Mouse (Mus musculus) left cerebral cortex, postnatal 14 days (tissue): Measurements from ENCODE around the gene Mdk. TPM values are rescaled to one million over a fixed set of nuclear protein-coding genes. Genes with fewer than 3 reads are reported as not detected.
A peak's percentile ranks its signal among the peaks of the same experiment; 100 is the strongest.

Experiments
- DNase-seq, 2 experiments: peaks; one replicate each; pipeline ENCODE4 v3.0.0; 2021 to 2022; ENCODE audit warnings: low spot score in 2 of 2, mixed read lengths in 1 of 2
- intact Hi-C: fragments of 180-260 bp; cut with DNase I; formaldehyde crosslinking; loops from one replicate; pipeline ENCODE4 v1.15.1; 2025
- long read RNA-seq, 2 experiments: library from polyadenylated mRNA; stranded (forward); transcript quantifications; one replicate each; pipeline ENCODE4 v2.0.0; 2021
- total RNA-seq, 2 experiments: library from RNA; stranded (reverse); gene quantifications; 2 replicates each; pipeline ENCODE4 v1.2.3; 2021

Gene Mdk
- 10 to 100 TPM; 24.9 to 26.3 TPM for total RNA-seq
- long read RNA-seq, experiment 1, transcript Mdk-202 (5 exons, 773 nt): major isoform, 5 of 12 reads
- long read RNA-seq, experiment 1, partial matches to known transcripts: 3 of 12 reads
- long read RNA-seq, experiment 1, other reads (novel, unspliced or antisense): 4 of 12 reads
- long read RNA-seq, experiment 2, transcript Mdk-202 (5 exons, 773 nt): major isoform, 5 of 9 reads
- long read RNA-seq, experiment 2, partial matches to known transcripts: 4 of 9 reads
- long read RNA-seq, experiment 2, other reads (novel, unspliced or antisense): 0 of 9 reads

GRCm38 (mm10) chr2:91932160-91932711 lies at the start of gene Mdk:
Gene Mdk, minus strand, starts transcription at chr2:91932297.
- intact Hi-C loops: loop anchor here (5.0 kb wide), 1 partner anchor 40 kb away; no protein-coding TSS in a partner anchor
- no peak for DNase-seq

DNA sequence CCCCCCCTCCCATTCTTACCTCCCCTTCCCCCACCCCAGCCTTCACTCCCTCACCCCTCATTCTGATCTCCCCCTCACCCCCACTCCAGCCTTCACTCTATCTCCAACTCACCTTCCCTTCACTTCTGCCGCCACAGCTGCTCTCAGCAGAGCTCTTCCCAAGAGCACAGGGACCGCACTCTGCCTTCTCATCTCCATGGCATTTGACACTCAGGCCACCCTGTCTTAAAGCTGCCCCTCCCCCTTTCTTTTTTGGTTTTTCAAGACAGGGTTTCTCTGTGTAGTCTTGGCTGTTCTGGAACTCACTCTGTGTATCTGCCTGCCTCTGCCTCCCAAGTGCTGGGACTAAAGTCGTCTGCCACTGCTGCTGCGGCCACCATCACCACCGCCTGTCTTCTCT lies 48.7 kb upstream of the Mdk start:
- DNase-seq: no peak
- intact Hi-C loops: loop anchor here (10.0 kb wide), 2 partner anchors 204 to 394 kb away; partner anchors contain the start of genes Large2 and Pex16

- intact Hi-C loops: loop anchor here (10.0 kb wide), 2 partner anchors 205 to 395 kb away; partner anchors contain the start of genes Large2 and Pex16
These were observed 48.1 kb upstream of the Mdk start for GRCm38 (mm10) chr2:91980245-91980644.

DNA sequence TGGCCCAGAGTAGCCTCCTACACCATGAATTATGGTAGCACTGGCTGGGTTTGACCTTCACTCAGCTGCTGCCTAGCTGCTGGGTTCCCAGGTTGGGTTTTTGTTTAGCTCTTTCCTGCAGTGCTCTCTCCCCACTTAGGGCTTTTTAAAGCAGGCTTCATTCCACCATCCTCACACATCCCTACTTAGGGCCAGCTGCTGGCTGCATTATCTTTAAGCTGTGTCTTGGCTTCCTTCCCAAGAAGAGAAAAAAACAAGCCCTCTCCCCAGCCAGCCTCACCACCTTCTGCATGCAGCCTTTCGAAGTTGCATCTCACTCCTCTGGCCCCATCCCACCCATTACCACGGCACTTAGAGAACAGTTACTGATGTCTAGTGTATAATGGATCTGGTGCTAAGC lies 46.5 kb upstream of the Mdk start:
- no peak for DNase-seq
- intact Hi-C loops: no loop called here

More at GRCm38 (mm10) chr2:91980245-91980644, 48.1 kb upstream of the Mdk start:
- no peak for DNase-seq

DNA sequence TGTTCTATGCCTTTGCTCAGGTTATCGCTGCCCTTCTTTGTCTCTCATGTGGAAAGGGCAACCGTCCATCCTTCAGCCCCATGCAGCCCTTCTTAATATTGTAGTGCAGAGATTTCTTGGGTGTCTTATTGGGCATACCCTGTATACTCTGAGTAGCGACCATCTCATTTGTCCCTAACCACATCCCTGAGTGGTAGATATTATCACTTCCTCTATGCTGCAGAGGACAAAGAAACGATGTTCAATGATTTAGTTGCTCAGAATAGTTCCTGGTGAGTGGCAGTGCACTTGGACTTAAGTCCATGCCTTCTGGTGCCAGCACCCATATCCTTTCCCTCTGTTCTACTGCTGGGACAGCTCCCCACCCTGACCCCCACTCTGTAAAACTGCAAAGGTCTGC lies 45.9 kb upstream of the Mdk start:
- intact Hi-C loops: no loop called here
- no peak for DNase-seq

DNA sequence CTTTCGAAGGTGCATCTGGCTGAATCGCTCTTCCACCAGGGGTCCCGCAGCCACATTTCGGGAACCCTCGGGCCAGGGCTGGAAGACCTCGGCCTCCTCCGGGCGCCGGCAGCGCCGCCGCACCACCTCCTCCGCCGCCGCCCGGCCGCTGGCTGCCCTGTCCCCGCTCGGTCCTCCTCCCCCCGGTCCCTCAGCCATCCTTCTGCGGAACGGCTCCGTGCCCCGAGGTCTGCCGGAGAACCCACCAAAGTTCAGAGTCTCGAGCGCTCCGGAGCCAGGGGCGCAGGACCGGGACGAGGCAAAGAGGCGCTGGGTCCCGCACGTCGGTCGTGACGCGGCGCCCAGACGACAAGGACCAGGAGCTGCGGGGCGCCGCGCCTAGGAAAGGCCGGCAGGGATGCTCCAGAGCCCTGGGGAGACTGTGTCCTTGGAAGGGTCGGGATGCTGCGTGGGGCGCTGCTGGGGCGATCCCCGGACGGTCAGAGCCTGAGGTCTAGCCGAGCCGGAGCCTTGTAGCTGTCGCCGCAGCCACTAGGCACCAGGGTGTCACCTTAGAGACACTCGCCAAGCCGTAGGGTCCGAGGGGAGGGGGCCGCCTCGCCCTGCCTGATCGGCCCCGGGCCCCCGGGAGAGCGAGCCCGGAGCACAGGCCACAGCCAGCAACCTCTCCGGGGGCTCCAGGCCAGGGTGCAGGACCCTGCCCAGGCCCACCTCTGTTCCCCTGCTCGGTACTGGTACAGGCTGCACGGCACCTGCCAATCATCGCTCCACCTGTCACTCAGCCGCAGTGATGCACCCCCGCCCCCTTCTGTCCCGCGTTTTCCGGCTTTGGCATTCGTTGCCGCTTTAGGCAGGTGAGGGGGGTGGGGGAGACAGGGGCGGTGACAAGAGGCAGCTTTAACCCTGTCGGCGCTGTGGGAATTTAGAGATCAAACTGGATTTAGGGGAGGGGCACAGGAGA lies 43.8 kb upstream of the Mdk start, which contains the start of gene Dgkz:
Gene Dgkz (minus strand): TSS at position 284 of the 961 bp plus-strand sequence.
- no peak for DNase-seq
- intact Hi-C loops: no loop called here

- no peak for DNase-seq
- intact Hi-C loops: loop anchor here (5.0 kb wide), 1 partner anchor 41 kb away; the partner anchor contains the start of gene Mdk
These were observed 41.5 kb upstream of the Mdk start for GRCm38 (mm10) chr2:91973416-91974135.

GRCm38 (mm10) chr2:91972121-91972566 lies 40.0 kb upstream of the Mdk start:
- intact Hi-C loops: loop anchor here (5.0 kb wide), 1 partner anchor 40 kb away; the partner anchor contains the start of gene Mdk

GRCm38 (mm10) chr2:91971231-91972097 lies 39.4 kb upstream of the Mdk start:
- intact Hi-C loops: loop anchor here (5.0 kb wide), 1 partner anchor 39 kb away; the partner anchor contains the start of gene Mdk
- DNase-seq: peak; percentile 73 to 89

More at GRCm38 (mm10) chr2:91972121-91972566, 40.0 kb upstream of the Mdk start:
- DNase-seq: no peak

GRCm38 (mm10) chr2:91967962-91968361 lies 35.9 kb upstream of the Mdk start:
- no peak for DNase-seq
- intact Hi-C loops: no loop called here

- no peak for DNase-seq
- intact Hi-C loops: no loop called here
These were observed 34.3 kb upstream of the Mdk start for GRCm38 (mm10) chr2:91966367-91966766.

- DNase-seq: no peak
- intact Hi-C loops: no loop called here
These were observed 33.3 kb upstream of the Mdk start for GRCm38 (mm10) chr2:91965417-91965816.

GRCm38 (mm10) chr2:91964610-91965204 lies 32.6 kb upstream of the Mdk start:
- no peak for DNase-seq

DNA sequence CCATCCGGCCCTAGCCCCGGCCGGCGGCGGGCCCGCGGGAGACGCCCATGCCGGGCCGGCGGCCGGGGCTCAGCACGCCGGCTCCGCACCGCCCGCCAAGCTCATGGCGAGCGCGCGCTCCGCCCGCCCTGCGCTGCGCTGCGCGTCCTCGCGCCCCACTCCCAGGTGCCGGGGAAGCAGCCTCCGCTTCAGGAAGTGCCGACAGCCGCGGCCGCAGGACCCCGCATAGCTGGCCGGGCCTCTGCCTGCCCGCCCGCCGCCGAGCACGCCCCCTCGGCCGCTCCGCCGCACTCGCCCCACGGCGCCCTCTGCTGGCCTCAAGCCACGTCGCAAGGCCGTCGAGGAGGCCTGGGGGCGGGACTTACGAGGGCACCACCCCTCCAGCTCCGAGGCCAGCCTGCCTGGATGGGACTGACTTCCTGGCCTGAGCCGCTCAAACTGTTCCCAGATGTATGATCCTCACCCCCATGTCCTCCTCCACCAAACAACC lies 31.4 kb upstream of the Mdk start:
- DNase-seq: peak; percentile 94
- intact Hi-C loops: loop anchor here (2.0 kb wide), 1 partner anchor 19 kb away; the partner anchor contains the start of gene Gm9821

More at GRCm38 (mm10) chr2:91964610-91965204, 32.6 kb upstream of the Mdk start:
- intact Hi-C loops: no loop called here

DNA sequence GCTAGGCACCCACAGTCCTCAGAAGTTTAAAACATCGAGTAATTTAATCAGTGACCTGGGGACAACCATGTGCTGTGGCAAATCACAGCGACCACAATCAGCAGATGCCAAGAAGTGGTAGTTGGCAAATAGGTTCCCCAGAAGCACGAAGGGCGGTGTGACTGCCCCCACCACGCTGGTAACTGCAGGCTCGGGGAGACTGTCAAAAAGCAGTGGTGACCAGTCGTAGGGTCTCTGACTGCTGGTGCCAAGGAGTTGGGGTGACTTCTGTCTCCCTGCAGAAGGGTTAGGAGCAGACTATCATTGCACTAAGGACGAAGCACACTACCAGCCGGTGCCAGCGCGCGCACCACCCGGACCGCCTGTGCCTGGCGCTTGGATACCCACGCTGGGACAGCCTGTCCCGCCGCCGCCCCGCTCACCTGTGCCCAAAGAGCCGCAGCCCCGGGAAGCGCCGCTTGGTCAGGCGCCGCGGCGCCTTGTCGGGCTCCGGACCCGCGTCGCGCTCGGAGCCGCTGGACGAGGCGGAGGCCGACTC lies 30.8 kb upstream of the Mdk start:
- DNase-seq: no peak
- intact Hi-C loops: loop anchor here (2.0 kb wide), 1 partner anchor 18 kb away; the partner anchor contains the start of gene Gm9821

- intact Hi-C loops: loop anchor here (2.0 kb wide), 1 partner anchor 17 kb away; the partner anchor contains the start of gene Gm9821
- no peak for DNase-seq
These were observed 30.0 kb upstream of the Mdk start for GRCm38 (mm10) chr2:91961901-91962761.
